Mouse (Mus musculus) myocyte (in vitro differentiated cells): ENCODE results near the gene Timm9. TPM values are rescaled to one million over a fixed set of nuclear protein-coding genes. Genes with fewer than 3 reads are reported as not detected.
"Not testable (repeated sequence)": the region's sequence is repeated elsewhere in the genome, so short reads cannot be mapped to it uniquely, and the experiment has no call there.

Experiments
- H3K27me3 ChIP-seq: one replicate; pipeline ENCODE4 v1.6.1; 2011; ENCODE audit not compliant: control insufficient read depth, insufficient read depth, insufficient read length
- H3K36me3 ChIP-seq: one replicate; pipeline ENCODE4 v1.6.1; 2011; ENCODE audit not compliant: control insufficient read depth, insufficient read depth
- H3K4me2 ChIP-seq: one replicate; pipeline ENCODE4 v1.6.1; 2011; ENCODE audit warnings: low read depth, control low read depth
- H3K4me3 ChIP-seq: one replicate; pipeline ENCODE4 v1.5.1; 2011; ENCODE audit warnings: mild to moderate bottlenecking, control low read depth, moderate library complexity
- H3K79me2 ChIP-seq: one replicate; pipeline ENCODE4 v1.6.1; 2011; ENCODE audit not compliant: control insufficient read depth, insufficient read depth
- H3ac ChIP-seq: one replicate; pipeline ENCODE4 v1.6.1; 2011; ENCODE audit not compliant: control insufficient read depth, insufficient read length
- CEBPB ChIP-seq: IDR thresholded peaks from 2 replicates; pipeline ENCODE4 v1.6.1; 2011; ENCODE audit warnings: mild to moderate bottlenecking, moderate library complexity; ENCODE audit not compliant: poor library complexity, insufficient read depth, severe bottlenecking
- E2F4 ChIP-seq: IDR thresholded peaks from one replicate; pipeline ENCODE4 v1.6.1; 2011; ENCODE audit warnings: mild to moderate bottlenecking, control low read depth, moderate library complexity; ENCODE audit not compliant: insufficient read depth
- MAX ChIP-seq: IDR thresholded peaks from one replicate; pipeline ENCODE4 v1.6.1; 2011; ENCODE audit warnings: low read depth, mild to moderate bottlenecking, control low read depth
- MYOD1 ChIP-seq, 3 experiments: IDR thresholded peaks; one replicate each; pipeline ENCODE4 v1.6.1; 2011; ENCODE audit warnings: control low read depth in 2 of 3, low read depth in 2 of 3, mild to moderate bottlenecking in 2 of 3, moderate library complexity in 1 of 3; ENCODE audit not compliant: insufficient read length in 2 of 3, control insufficient read depth in 1 of 3
- MYOG ChIP-seq, 3 experiments: IDR thresholded peaks; one replicate each; pipeline ENCODE4 v1.6.1; 2011; ENCODE audit warnings: control low read depth in 2 of 3, low read depth in 2 of 3, mild to moderate bottlenecking in 2 of 3; ENCODE audit not compliant: insufficient read length in 2 of 3, control insufficient read depth in 1 of 3, insufficient read depth in 1 of 3
- POLR2A ChIP-seq: IDR thresholded peaks from one replicate; pipeline ENCODE4 v1.6.1; 2011; ENCODE audit warnings: low read depth, mild to moderate bottlenecking, control low read depth, moderate library complexity; ENCODE audit not compliant: insufficient read length
- POLR2AphosphoS2 ChIP-seq: IDR thresholded peaks from one replicate; pipeline ENCODE4 v1.6.1; 2011; ENCODE audit warnings: low read depth, control low read depth; ENCODE audit not compliant: insufficient read length
- REST ChIP-seq: IDR thresholded peaks from one replicate; pipeline ENCODE4 v1.6.1; 2011; ENCODE audit warnings: mild to moderate bottlenecking, control low read depth, moderate library complexity; ENCODE audit not compliant: insufficient read depth, insufficient read length
- SRF ChIP-seq: IDR thresholded peaks from one replicate; pipeline ENCODE4 v1.6.1; 2011; ENCODE audit warnings: low read depth; ENCODE audit not compliant: control insufficient read depth, insufficient read length
- TCF12 ChIP-seq: IDR thresholded peaks from one replicate; pipeline ENCODE4 v1.6.1; 2011; ENCODE audit warnings: mild to moderate bottlenecking, control low read depth; ENCODE audit not compliant: poor library complexity, insufficient read depth, severe bottlenecking
- TCF3 ChIP-seq: IDR thresholded peaks from one replicate; pipeline ENCODE4 v1.6.1; 2011; ENCODE audit warnings: low read depth, control low read depth; ENCODE audit not compliant: insufficient read length
- USF1 ChIP-seq: IDR thresholded peaks from one replicate; pipeline ENCODE4 v1.6.1; 2011; ENCODE audit warnings: low read depth, mild to moderate bottlenecking, control low read depth, moderate library complexity
- polyA plus RNA-seq: library from polyadenylated mRNA; unstranded; fragments of >200 nt; fragmentation: generic; extraction: Trizol; gene quantifications from one replicate; pipeline ENCODE4 v1.2.1, GENCODE M21; 2012; ENCODE audit warnings: missing spikeins

The Timm9 gene
- polyA plus RNA-seq, 1 experiment = 38.0 TPM

DNA sequence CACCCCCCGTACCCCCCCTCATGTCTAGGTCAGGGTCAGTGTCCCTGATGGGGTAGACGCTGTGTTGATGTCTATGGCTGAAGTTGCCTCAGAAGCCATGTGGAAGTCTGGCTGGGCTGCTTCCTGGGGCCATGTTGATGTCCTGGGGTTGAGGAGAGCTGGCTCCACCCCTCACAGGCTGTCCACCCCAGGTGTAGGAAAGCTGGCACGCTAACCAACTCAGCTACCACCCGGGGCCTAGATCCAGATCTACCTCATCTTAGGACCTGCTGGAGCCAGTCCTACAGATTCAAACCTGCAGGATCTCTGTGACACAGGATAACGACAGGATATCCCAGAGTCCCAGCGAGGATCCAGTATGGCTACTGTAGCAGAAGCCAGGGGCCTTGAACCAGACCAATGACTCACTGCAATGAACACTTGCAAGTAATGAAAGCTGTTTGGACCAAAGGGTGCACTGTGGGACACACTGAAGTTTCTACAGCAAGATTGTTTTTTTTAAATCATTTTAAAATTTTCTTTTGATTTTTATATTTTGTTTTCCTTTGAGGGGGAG lies 29.2 kb downstream of the Timm9 start:
- H3K27me3 ChIP-seq = no peaks in the 10 kb centered on the region
- no peak overlapping the region for H3K4me2 ChIP-seq
- H3ac ChIP-seq = no peak overlapping the region
- no peaks in the 10 kb centered on the region for H3K36me3 ChIP-seq
- H3K79me2 ChIP-seq = no peaks in the 10 kb centered on the region
- no peak overlapping the region for H3K4me3 ChIP-seq
- TF ChIP-seq MAX (no peak), SRF (no peak), MYOD1 (IDR thresholded peaks at IDR 0.05; ENCODE audit: control insufficient read depth in 1 of 3, insufficient read length in 2 of 3, low read depth in 2 of 3) (no peak), MYOG (IDR thresholded peaks at IDR 0.05; ENCODE audit: control insufficient read depth in 1 of 3, insufficient read depth in 1 of 3, insufficient read length in 2 of 3, low read depth in 2 of 3) (no peak), POLR2A (no peak), E2F4 (no peak), TCF3 (no peak), REST (no peak), CEBPB (no peak), TCF12 (no peak), POLR2AphosphoS2 (no peak), USF1 (no peak)

GRCm38 (mm10) chr12:71104275-71104674 lies 32.2 kb downstream of the Timm9 start:
- not testable (repeated sequence) for H3ac ChIP-seq, H3K4me3 ChIP-seq, H3K27me3 ChIP-seq, H3K4me2 ChIP-seq, H3K79me2 ChIP-seq, H3K36me3 ChIP-seq

GRCm38 (mm10) chr12:71086331-71086730 lies 50.2 kb downstream of the Timm9 start:
- Histone ChIP-seq H3K36me3 (no peaks in the 10 kb centered on the region), H3ac (no peak overlapping the region), H3K79me2 (no peaks in the 10 kb centered on the region), H3K4me2 (no peak overlapping the region), H3K27me3 (no peaks in the 10 kb centered on the region), H3K4me3 (no peak overlapping the region)
- TF ChIP-seq TCF12 (no peak), POLR2AphosphoS2 (no peak), USF1 (no peak), MYOG (IDR thresholded peaks at IDR 0.05; ENCODE audit: control insufficient read depth in 1 of 3, insufficient read depth in 1 of 3, insufficient read length in 2 of 3, low read depth in 2 of 3) (no peak), MYOD1 (IDR thresholded peaks at IDR 0.05; ENCODE audit: control insufficient read depth in 1 of 3, insufficient read length in 2 of 3, low read depth in 2 of 3) (no peak), E2F4 (no peak), SRF (no peak), CEBPB (no peak), POLR2A (no peak), REST (no peak), TCF3 (no peak), MAX (no peak)

Other genes starting within 250 kb of the Timm9 start
- 123 TPM for gene Actr10, start 198.8 kb downstream of the Timm9 start, polyA plus RNA-seq
- gene Psma3, start 162.1 kb downstream of the Timm9 start, polyA plus RNA-seq = 210 TPM
- 1.7 TPM for gene Arid4a, start 120.7 kb downstream of the Timm9 start, polyA plus RNA-seq
- gene Tomm20l, start 25.3 kb downstream of the Timm9 start, polyA plus RNA-seq = not detected
- 1.9 TPM for gene 2700049A03Rik, start 164 bp upstream of the Timm9 start, polyA plus RNA-seq
- 1.0 TPM for gene Dact1, start 173.2 kb upstream of the Timm9 start, polyA plus RNA-seq